Mouse (Mus musculus) MEL (cell line): ENCODE measurements around the gene Klhl21.

Source experiments
- CHD2 ChIP-seq: IDR thresholded peaks from 2 replicates; pipeline ENCODE4 v1.6.1; 2011; ENCODE audit warnings: low read length, improper control_type of control experiment
- CTCF ChIP-seq, 3 experiments: IDR thresholded peaks in 2 of 3; conservative IDR thresholded peaks in 1 of 3; 2 replicates each; pipeline ENCODE4 v1.5.1; 2011 to 2012; ENCODE audit warnings: low read length in 3 of 3, low read depth in 2 of 3, mild to moderate bottlenecking in 2 of 3, improper control_type of control experiment in 1 of 3, inconsistent platforms in 1 of 3, mixed read lengths in 1 of 3, moderate library complexity in 1 of 3; ENCODE audit not compliant: control insufficient read depth in 1 of 3, insufficient read depth in 1 of 3, poor library complexity in 1 of 3, severe bottlenecking in 1 of 3
- E2F4 ChIP-seq: IDR thresholded peaks from 2 replicates; pipeline ENCODE4 v1.6.1; 2011; ENCODE audit warnings: low read depth, low read length, improper control_type of control experiment, borderline replicate concordance
- EP300 ChIP-seq, 2 experiments: IDR thresholded peaks; 2 replicates each; pipeline ENCODE4 v1.6.1; 2011; ENCODE audit warnings: improper control_type of control experiment in 2 of 2, low read length in 2 of 2, low read depth in 1 of 2, mild to moderate bottlenecking in 1 of 2
- NELFE ChIP-seq: IDR thresholded peaks from 2 replicates; pipeline ENCODE4 v1.6.1; 2011; ENCODE audit warnings: low read depth, low read length, improper control_type of control experiment
- POLR2A ChIP-seq, 2 experiments: IDR thresholded peaks; 2 replicates each; pipeline ENCODE4 v1.6.1; 2011 to 2012; ENCODE audit warnings: low read length in 2 of 2, mild to moderate bottlenecking in 2 of 2, control low read depth in 1 of 2, improper control_type of control experiment in 1 of 2, low read depth in 1 of 2, moderate library complexity in 1 of 2; ENCODE audit not compliant: control insufficient read depth in 1 of 2, insufficient read depth in 1 of 2, poor library complexity in 1 of 2
- POLR2AphosphoS5 ChIP-seq: IDR thresholded peaks from 2 replicates; pipeline ENCODE4 v1.6.1; 2012; ENCODE audit warnings: low read depth, borderline replicate concordance, mild to moderate bottlenecking, inconsistent platforms, low read length, moderate library complexity, mixed read lengths
- RAD21 ChIP-seq: IDR thresholded peaks from 2 replicates; pipeline ENCODE4 v1.6.1; 2011; ENCODE audit warnings: mild to moderate bottlenecking, low read depth, low read length, improper control_type of control experiment
- SMC3 ChIP-seq: IDR thresholded peaks from 2 replicates; pipeline ENCODE4 v1.6.1; 2011; ENCODE audit warnings: low read depth, low read length, improper control_type of control experiment
- TAL1 ChIP-seq: IDR thresholded peaks from 2 replicates; pipeline ENCODE4 v1.6.1; 2012; ENCODE audit warnings: mild to moderate bottlenecking, inconsistent platforms, low read length, moderate library complexity, mixed read lengths
- UBTF ChIP-seq: IDR thresholded peaks from 2 replicates; pipeline ENCODE4 v1.6.1; 2012; ENCODE audit warnings: low read depth, mild to moderate bottlenecking, inconsistent platforms, low read length, improper control_type of control experiment, moderate library complexity, borderline replicate concordance; ENCODE audit not compliant: insufficient read depth
- ZC3H11A ChIP-seq: IDR thresholded peaks from 2 replicates; pipeline ENCODE4 v1.6.1; 2012; ENCODE audit warnings: low read depth, mild to moderate bottlenecking, inconsistent platforms, low read length, improper control_type of control experiment

- TF ChIP-seq CTCF (IDR thresholded peaks at IDR 0.05 in 2 of 3, conservative IDR thresholded peaks at IDR 0.05 in 1 of 3; ENCODE audit: control insufficient read depth in 1 of 3, insufficient read depth in 1 of 3, low read depth in 2 of 3, low read length in 3 of 3, poor library complexity in 1 of 3, severe bottlenecking in 1 of 3) (no peak), CHD2 (no peak), TAL1 (no peak), UBTF (no peak), NELFE (no peak), RAD21 (no peak), SMC3 (no peak), E2F4 (no peak), POLR2A (IDR thresholded peaks at IDR 0.05; ENCODE audit: control insufficient read depth in 1 of 2, insufficient read depth in 1 of 2, low read depth in 1 of 2, low read length in 2 of 2, poor library complexity in 1 of 2) (no peak), ZC3H11A (no peak), EP300 (IDR thresholded peaks at IDR 0.05; ENCODE audit: low read depth in 1 of 2, low read length in 2 of 2) (no peak), POLR2AphosphoS5 (no peak)
Observed at GRCm38 (mm10) chr4:151968204-151968921, 40.2 kb upstream of the Klhl21 start.
